Mouse (Mus musculus) liver, postnatal 0 days (tissue): ENCODE data around the gene Scube3.

Experiments
- CTCF ChIP-seq: sonication (generic); IDR thresholded peaks from 2 replicates; pipeline ENCODE4 v1.5.1; 2016; ENCODE audit warnings: antibody characterized with exemption, low read depth
- EP300 ChIP-seq: IDR thresholded peaks from 2 replicates; pipeline ENCODE4 v1.6.1; 2016; ENCODE audit warnings: antibody characterized with exemption, low read depth, mild to moderate bottlenecking

- TF ChIP-seq CTCF (no peak), EP300 (no peak)
Observed at GRCm38 (mm10) chr17:28124368-28124767, 17.6 kb upstream of the Scube3 start.
